Mouse (Mus musculus): Measurements from ENCODE around the gene Ddx39. TPM values are rescaled to one million over a fixed set of nuclear protein-coding genes. Genes with fewer than 3 reads are reported as not detected.

Gene Ddx39
- polyA plus RNA-seq (2014; fragmentation: Nextera tagmentation; extraction: Ambion mirVana): 82.6 and 83.3 TPM in 2 replicates

DNA sequence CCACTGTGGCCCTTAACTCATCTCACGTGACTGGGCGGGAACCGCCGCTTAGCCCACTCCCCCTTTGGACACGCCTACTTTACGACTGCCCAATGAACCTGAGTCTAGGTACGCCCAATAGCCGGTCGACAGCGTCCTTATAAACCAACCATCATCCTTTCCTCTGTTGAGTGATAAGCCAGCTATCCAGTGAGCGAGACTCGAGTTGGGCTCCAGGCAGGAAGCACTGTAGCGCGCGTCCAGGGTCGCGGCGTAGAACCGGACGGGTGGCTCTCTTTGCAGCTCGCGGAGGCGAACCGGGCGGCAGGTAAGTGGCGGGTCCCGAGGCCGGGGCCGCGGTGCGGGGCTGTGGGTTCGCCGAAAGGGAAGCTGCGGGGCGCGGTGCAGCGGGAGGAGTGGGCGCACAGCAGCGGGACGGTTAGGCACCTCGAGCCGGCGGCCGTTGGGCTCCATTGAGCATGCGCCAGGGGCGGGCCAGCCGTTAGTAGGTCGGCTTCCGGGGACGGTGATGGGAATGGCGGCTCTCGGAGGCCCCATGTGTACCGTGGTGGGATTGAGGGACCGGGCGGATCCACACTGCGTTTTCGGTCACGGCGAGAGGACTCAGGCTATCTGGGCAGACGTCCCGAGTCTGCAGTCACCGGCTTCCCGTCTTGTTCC is at the start of gene Ddx39:
Gene Ddx39, plus strand, starts transcription at position 147 of the 660 bp plus-strand sequence.
- peak; percentile 100 for ATAC-seq (ENCODE audit: low read depth)
- H3K27me3 ChIP-seq (ENCODE audit: control insufficient read depth, insufficient read depth, low read length): no peaks in the 10 kb centered on the region
- peak within 1 kb of the TSS; percentile 79 for H3K4me2 ChIP-seq (ENCODE audit: low read depth, low read length)
- H3K4me3 ChIP-seq (ENCODE audit: low read depth, low read length): peak within 1 kb of the TSS; percentile 70
- under 1% methylated on average over 63 of the region's 63 CpGs for WGBS
- no peaks in the 10 kb centered on the region for H3K9me3 ChIP-seq (ENCODE audit: control insufficient read depth, low read length)
- H3K27ac ChIP-seq (ENCODE audit: low read depth, low read length): peak within 1 kb of the TSS; percentile 85
- H3K9ac ChIP-seq (replicated peaks; ENCODE audit: low read depth, low read length): peak within 1 kb of the TSS; percentile 69
- H3K4me1 ChIP-seq (ENCODE audit: control insufficient read depth, insufficient read depth, low read length): peaks cover 16% of the 10 kb centered on the region; the same call in 1 of the 2 replicates
- peaks cover 5% of the 10 kb centered on the region; the same call in 1 of the 2 replicates for H3K36me3 ChIP-seq (ENCODE audit: control insufficient read depth, insufficient read depth, low read length)

GRCm38 (mm10) chr8:83665969-83666865 is 48.8 kb upstream of the Ddx39 start, which contains the start of gene Ptger1:
Gene Ptger1 (plus strand): TSS chr8:83666678.
- 38% methylated on average over 14 of the region's 14 CpGs for WGBS
- Histone ChIP-seq H3K9ac (replicated peaks; ENCODE audit: low read depth, low read length) (no peak within 1 kb of the TSS), H3K27ac (ENCODE audit: low read depth, low read length) (no peak within 1 kb of the TSS), H3K27me3 (ENCODE audit: control insufficient read depth, insufficient read depth, low read length) (no peaks in the 10 kb centered on the region), H3K4me3 (ENCODE audit: low read depth, low read length) (no peak within 1 kb of the TSS), H3K9me3 (ENCODE audit: control insufficient read depth, low read length) (no peaks in the 10 kb centered on the region), H3K36me3 (ENCODE audit: control insufficient read depth, insufficient read depth, low read length) (peaks cover 11% of the 10 kb centered on the region), H3K4me2 (ENCODE audit: low read depth, low read length) (no peak within 1 kb of the TSS), H3K4me1 (ENCODE audit: control insufficient read depth, insufficient read depth, low read length) (peaks cover 18% of the 10 kb centered on the region; the same call in 1 of the 2 replicates)
- ATAC-seq (ENCODE audit: low read depth): no peak

DNA sequence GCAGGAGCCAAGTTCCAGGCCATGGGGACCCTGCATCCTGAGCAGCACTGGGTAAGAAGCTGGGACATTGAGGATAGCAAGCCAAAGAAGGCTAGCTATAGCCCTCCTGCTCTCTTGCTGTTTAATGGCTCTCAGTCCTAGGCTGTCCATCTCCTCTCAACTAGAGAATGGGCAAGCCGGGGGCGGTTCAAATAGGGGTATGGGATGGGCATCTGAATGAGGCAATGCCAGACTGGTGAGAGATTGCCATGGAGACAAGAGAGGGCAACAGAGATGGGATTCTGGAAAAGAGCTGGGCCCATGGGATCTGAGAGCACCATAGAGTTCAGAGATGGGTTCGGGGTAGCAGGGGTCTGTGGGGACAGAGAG is 48.1 kb upstream of the Ddx39 start:
- Histone ChIP-seq H3K4me2 (ENCODE audit: low read depth, low read length) (no peak overlapping the region), H3K9ac (replicated peaks; ENCODE audit: low read depth, low read length) (no peak overlapping the region), H3K27me3 (ENCODE audit: control insufficient read depth, insufficient read depth, low read length) (no peaks in the 10 kb centered on the region), H3K36me3 (ENCODE audit: control insufficient read depth, insufficient read depth, low read length) (peaks cover 11% of the 10 kb centered on the region), H3K4me3 (ENCODE audit: low read depth, low read length) (no peak overlapping the region), H3K9me3 (ENCODE audit: control insufficient read depth, low read length) (no peaks in the 10 kb centered on the region), H3K27ac (ENCODE audit: low read depth, low read length) (no peak overlapping the region), H3K4me1 (ENCODE audit: control insufficient read depth, insufficient read depth, low read length) (peaks cover 18% of the 10 kb centered on the region; the same call in 1 of the 2 replicates)
- 83% methylated on average over 3 of the region's 3 CpGs for WGBS
- ATAC-seq (ENCODE audit: low read depth): no peak

GRCm38 (mm10) chr8:83667526-83667925 is 47.5 kb upstream of the Ddx39 start:
- Histone ChIP-seq H3K4me2 (ENCODE audit: low read depth, low read length) (peak overlapping the region; percentile 62; the same call in 1 of the 2 replicates), H3K27me3 (ENCODE audit: control insufficient read depth, insufficient read depth, low read length) (no peaks in the 10 kb centered on the region), H3K9ac (replicated peaks; ENCODE audit: low read depth, low read length) (0 out of 2 replicates have a peak overlapping the region, but pooled peaks have one; percentile 42), H3K4me3 (ENCODE audit: low read depth, low read length) (no peak overlapping the region), H3K4me1 (ENCODE audit: control insufficient read depth, insufficient read depth, low read length) (peaks cover 18% of the 10 kb centered on the region; the same call in 1 of the 2 replicates), H3K9me3 (ENCODE audit: control insufficient read depth, low read length) (no peaks in the 10 kb centered on the region), H3K36me3 (ENCODE audit: control insufficient read depth, insufficient read depth, low read length) (peaks cover 16% of the 10 kb centered on the region), H3K27ac (ENCODE audit: low read depth, low read length) (0 out of 2 replicates have a peak overlapping the region, but pooled peaks have one; percentile 48)
- ATAC-seq (ENCODE audit: low read depth): no peak
- 83% methylated on average over 10 of the region's 10 CpGs for WGBS

- no peaks in the 10 kb centered on the region for H3K9me3 ChIP-seq (ENCODE audit: control insufficient read depth, low read length)
- peaks cover 18% of the 10 kb centered on the region; the same call in 1 of the 2 replicates for H3K4me1 ChIP-seq (ENCODE audit: control insufficient read depth, insufficient read depth, low read length)
- peak overlapping the region; percentile 42 for H3K9ac ChIP-seq (replicated peaks; ENCODE audit: low read depth, low read length)
- H3K36me3 ChIP-seq (ENCODE audit: control insufficient read depth, insufficient read depth, low read length): peaks cover 16% of the 10 kb centered on the region
- peak; percentile 56 for ATAC-seq (ENCODE audit: low read depth)
- peak overlapping the region; percentile 62 for H3K4me2 ChIP-seq (ENCODE audit: low read depth, low read length)
- peak overlapping the region; percentile 48 for H3K27ac ChIP-seq (ENCODE audit: low read depth, low read length)
- WGBS: 15% methylated on average over 80 of the region's 80 CpGs
- peak overlapping the region; percentile 29 for H3K4me3 ChIP-seq (ENCODE audit: low read depth, low read length)
- no peaks in the 10 kb centered on the region for H3K27me3 ChIP-seq (ENCODE audit: control insufficient read depth, insufficient read depth, low read length)
Measured at GRCm38 (mm10) chr8:83668010-83668916, 46.7 kb upstream of the Ddx39 start.

DNA sequence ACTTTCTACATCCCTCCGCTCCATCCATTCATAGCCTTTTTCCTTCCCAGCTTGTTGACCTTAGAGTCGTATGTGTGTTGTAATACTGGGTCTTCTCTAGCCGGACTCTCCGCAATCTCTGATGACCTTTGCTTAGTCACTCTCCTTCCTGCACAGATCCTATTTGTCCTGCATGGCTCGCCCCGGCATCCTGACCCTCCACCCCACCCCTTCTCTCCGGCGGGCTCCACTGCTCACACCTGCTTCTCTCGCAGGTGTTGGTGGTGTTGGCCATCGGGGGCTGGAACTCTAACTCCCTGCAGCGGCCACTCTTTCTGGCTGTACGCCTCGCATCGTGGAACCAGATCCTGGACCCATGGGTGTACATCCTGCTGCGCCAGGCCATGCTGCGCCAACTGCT is 46.0 kb upstream of the Ddx39 start:
- Histone ChIP-seq H3K4me1 (ENCODE audit: control insufficient read depth, insufficient read depth, low read length) (peaks cover 18% of the 10 kb centered on the region; the same call in 1 of the 2 replicates), H3K9me3 (ENCODE audit: control insufficient read depth, low read length) (no peaks in the 10 kb centered on the region), H3K4me3 (ENCODE audit: low read depth, low read length) (no peak overlapping the region), H3K9ac (replicated peaks; ENCODE audit: low read depth, low read length) (no peak overlapping the region), H3K36me3 (ENCODE audit: control insufficient read depth, insufficient read depth, low read length) (peaks cover 12% of the 10 kb centered on the region), H3K27me3 (ENCODE audit: control insufficient read depth, insufficient read depth, low read length) (no peaks in the 10 kb centered on the region), H3K4me2 (ENCODE audit: low read depth, low read length) (no peak overlapping the region), H3K27ac (ENCODE audit: low read depth, low read length) (no peak overlapping the region)
- 75% methylated on average over 16 of the region's 16 CpGs for WGBS
- ATAC-seq (ENCODE audit: low read depth): no peak

DNA sequence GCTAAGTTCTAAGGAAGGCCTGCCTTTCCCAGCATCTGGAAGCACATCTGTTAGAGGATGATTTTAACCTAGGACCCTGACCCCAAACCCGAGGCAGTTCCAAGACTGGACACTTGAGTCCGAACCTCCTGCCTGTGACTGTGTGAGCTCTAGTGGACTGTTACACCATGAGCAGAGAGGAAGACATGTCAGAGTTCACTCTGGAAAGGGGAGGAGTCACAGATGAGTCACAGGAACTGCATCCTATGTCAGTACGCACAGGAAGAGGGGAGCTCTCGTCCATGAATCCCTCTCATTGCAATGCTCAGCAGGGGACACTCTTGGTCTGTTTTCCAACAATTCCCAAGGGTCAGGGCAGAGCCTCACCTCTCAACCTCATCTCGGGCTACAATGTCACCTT is 42.0 kb upstream of the Ddx39 start:
- Histone ChIP-seq H3K4me3 (ENCODE audit: low read depth, low read length) (no peak overlapping the region), H3K4me1 (ENCODE audit: control insufficient read depth, insufficient read depth, low read length) (peaks cover 7% of the 10 kb centered on the region; the same call in 1 of the 2 replicates), H3K36me3 (ENCODE audit: control insufficient read depth, insufficient read depth, low read length) (peaks cover 26% of the 10 kb centered on the region), H3K9ac (replicated peaks; ENCODE audit: low read depth, low read length) (no peak overlapping the region), H3K9me3 (ENCODE audit: control insufficient read depth, low read length) (no peaks in the 10 kb centered on the region), H3K4me2 (ENCODE audit: low read depth, low read length) (no peak overlapping the region), H3K27me3 (ENCODE audit: control insufficient read depth, insufficient read depth, low read length) (no peaks in the 10 kb centered on the region), H3K27ac (ENCODE audit: low read depth, low read length) (no peak overlapping the region)
- ATAC-seq (ENCODE audit: low read depth): no peak
- 71% methylated on average over 5 of the region's 5 CpGs for WGBS

DNA sequence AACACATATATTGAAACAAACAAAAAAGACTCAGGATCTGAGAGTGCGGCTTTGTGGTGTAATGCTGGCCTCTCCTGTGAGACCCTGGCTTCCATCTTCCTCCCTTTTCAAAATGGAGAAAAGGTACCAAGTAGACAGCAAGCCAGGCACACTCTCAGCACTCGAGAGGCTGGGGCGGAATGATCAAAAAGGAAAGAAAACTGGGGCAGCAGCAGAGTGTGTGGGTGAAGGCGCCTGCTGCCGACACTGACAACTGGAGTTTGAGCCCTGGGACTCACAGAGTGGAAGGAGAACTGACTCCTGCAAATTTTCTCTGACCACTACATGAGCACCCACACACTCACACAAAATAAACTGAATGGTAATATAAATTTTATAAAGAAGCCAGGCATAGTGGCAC is 40.5 kb upstream of the Ddx39 start:
- Histone ChIP-seq H3K27me3 (ENCODE audit: control insufficient read depth, insufficient read depth, low read length) (no peaks in the 10 kb centered on the region), H3K4me3 (ENCODE audit: low read depth, low read length) (no peak overlapping the region), H3K27ac (ENCODE audit: low read depth, low read length) (no peak overlapping the region), H3K9me3 (ENCODE audit: control insufficient read depth, low read length) (no peaks in the 10 kb centered on the region), H3K4me1 (ENCODE audit: control insufficient read depth, insufficient read depth, low read length) (no peaks in the 10 kb centered on the region), H3K4me2 (ENCODE audit: low read depth, low read length) (no peak overlapping the region), H3K36me3 (ENCODE audit: control insufficient read depth, insufficient read depth, low read length) (peaks cover 33% of the 10 kb centered on the region), H3K9ac (replicated peaks; ENCODE audit: low read depth, low read length) (no peak overlapping the region)
- ATAC-seq (ENCODE audit: low read depth): no peak
- WGBS: 96% methylated on average over 5 of the region's 5 CpGs
